Mouse (Mus musculus): ENCODE data around the gene Cmbl.

The Cmbl gene

GRCm38 (mm10) chr15:31565184-31565583 is at the start of gene Cmbl:
TSS of gene Cmbl (plus strand) at chr15:31565389.
- in situ Hi-C loops (cut with MseI, MboI) = no loop called here

- in situ Hi-C loops (cut with MseI, MboI) = no loop called here
These were observed 48.0 kb upstream of the Cmbl start for GRCm38 (mm10) chr15:31517186-31517585.

GRCm38 (mm10) chr15:31518371-31518770 is 46.8 kb upstream of the Cmbl start:
- in situ Hi-C loops (cut with MseI, MboI) = no loop called here

GRCm38 (mm10) chr15:31519000-31519399 is 46.2 kb upstream of the Cmbl start:
- in situ Hi-C loops (cut with MseI, MboI) = no loop called here

GRCm38 (mm10) chr15:31526463-31526862 is 38.7 kb upstream of the Cmbl start:
- in situ Hi-C loops (cut with MseI, MboI) = no loop called here

GRCm38 (mm10) chr15:31528477-31528876 is 36.7 kb upstream of the Cmbl start:
- in situ Hi-C loops (cut with MseI, MboI) = no loop called here

GRCm38 (mm10) chr15:31529103-31529502 is 36.1 kb upstream of the Cmbl start:
- in situ Hi-C loops (cut with MseI, MboI) = no loop called here

- in situ Hi-C loops (cut with MseI, MboI) = no loop called here
These were observed 35.2 kb upstream of the Cmbl start for GRCm38 (mm10) chr15:31529811-31530658.

GRCm38 (mm10) chr15:31530659-31531445 is 34.3 kb upstream of the Cmbl start, which contains the start of gene March6:
TSS of gene March6 (minus strand) at chr15:31531053.
- in situ Hi-C loops (cut with MseI, MboI) = no loop called here

- in situ Hi-C loops (cut with MseI, MboI) = no loop called here
These were observed 33.5 kb upstream of the Cmbl start for GRCm38 (mm10) chr15:31531446-31532330.

GRCm38 (mm10) chr15:31532331-31533021 is 32.7 kb upstream of the Cmbl start:
- in situ Hi-C loops (cut with MseI, MboI) = no loop called here

GRCm38 (mm10) chr15:31533529-31533928 is 31.7 kb upstream of the Cmbl start:
- in situ Hi-C loops (cut with MseI, MboI) = no loop called here

GRCm38 (mm10) chr15:31534421-31535258 is 30.5 kb upstream of the Cmbl start:
- in situ Hi-C loops (cut with MseI, MboI) = no loop called here

GRCm38 (mm10) chr15:31535259-31535855 is 29.8 kb upstream of the Cmbl start:
- in situ Hi-C loops (cut with MseI, MboI) = no loop called here

GRCm38 (mm10) chr15:31536051-31536737 is 29.0 kb upstream of the Cmbl start:
- in situ Hi-C loops (cut with MseI, MboI) = no loop called here

- in situ Hi-C loops (cut with MseI, MboI) = no loop called here
These were observed 27.5 kb upstream of the Cmbl start for GRCm38 (mm10) chr15:31537706-31538105.

- in situ Hi-C loops (cut with MseI, MboI) = no loop called here
These were observed 26.8 kb upstream of the Cmbl start for GRCm38 (mm10) chr15:31538346-31538745.

- in situ Hi-C loops (cut with MseI, MboI) = no loop called here
These were observed 25.3 kb upstream of the Cmbl start for GRCm38 (mm10) chr15:31539643-31540512.
